Mouse (Mus musculus) C2C12 (cell line): Measurements from ENCODE around the gene Gm29776. TPM values are rescaled to one million over a fixed set of nuclear protein-coding genes. Genes with fewer than 3 reads are reported as not detected.

Source experiments
- H3K27me3 ChIP-seq: one replicate; pipeline ENCODE4 v1.6.1; 2011; ENCODE audit not compliant: control insufficient read depth, insufficient read depth, insufficient read length
- H3K36me3 ChIP-seq: one replicate; pipeline ENCODE4 v1.6.1; 2011; ENCODE audit not compliant: control insufficient read depth, insufficient read depth
- H3K4me3 ChIP-seq: one replicate; pipeline ENCODE4 v1.5.1; 2011; ENCODE audit warnings: mild to moderate bottlenecking, control low read depth; ENCODE audit not compliant: poor library complexity, insufficient read depth, severe bottlenecking
- H3K79me2 ChIP-seq: one replicate; pipeline ENCODE4 v1.6.1; 2011; ENCODE audit not compliant: control insufficient read depth, insufficient read depth
- H3K79me3 ChIP-seq: one replicate; pipeline ENCODE4 v1.6.1; 2011; ENCODE audit warnings: low read depth, control low read depth
- H3ac ChIP-seq: one replicate; pipeline ENCODE3; 2011; ENCODE audit warnings: low read depth; ENCODE audit not compliant: control insufficient read depth, insufficient read length
- CEBPB ChIP-seq: IDR thresholded peaks from one replicate; pipeline ENCODE4 v1.6.1; 2011; ENCODE audit warnings: low read depth, mild to moderate bottlenecking, control low read depth, moderate library complexity
- CTCF ChIP-seq: IDR thresholded peaks from one replicate; pipeline ENCODE4 v1.5.1; 2011; ENCODE audit not compliant: control insufficient read depth, insufficient read depth, insufficient read length
- FOSL1 ChIP-seq: IDR thresholded peaks from one replicate; pipeline ENCODE4 v1.8.0; 2011; ENCODE audit warnings: mild to moderate bottlenecking, low read length; ENCODE audit not compliant: poor library complexity, insufficient read depth, severe bottlenecking
- MAX ChIP-seq: IDR thresholded peaks from one replicate; pipeline ENCODE4 v1.6.1; 2011; ENCODE audit warnings: mild to moderate bottlenecking, control low read depth
- MYOD1 ChIP-seq: IDR thresholded peaks from one replicate; pipeline ENCODE4 v1.6.1; 2011; ENCODE audit warnings: low read depth; ENCODE audit not compliant: control insufficient read depth, insufficient read length
- MYOG ChIP-seq: IDR thresholded peaks from one replicate; pipeline ENCODE4 v1.6.1; 2011; ENCODE audit not compliant: control insufficient read depth, insufficient read length; ENCODE audit errors: extremely low read depth
- USF1 ChIP-seq: IDR thresholded peaks from one replicate; pipeline ENCODE4 v1.6.1; 2011; ENCODE audit warnings: low read depth, mild to moderate bottlenecking, control low read depth, moderate library complexity
- polyA plus RNA-seq: library from polyadenylated mRNA; unstranded; fragments of >200 nt; fragmentation: generic; extraction: Trizol; gene quantifications from one replicate; pipeline ENCODE4 v1.2.1, GENCODE M21; 2012; ENCODE audit warnings: missing spikeins

Gene Gm29776
- polyA plus RNA-seq, 1 experiment, result not detected

- Histone ChIP-seq H3K4me3 (no peak overlapping the region), H3K79me2 (no peaks in the 10 kb centered on the region), H3ac (no peak overlapping the region), H3K27me3 (peaks cover 36% of the 10 kb centered on the region), H3K36me3 (no peaks in the 10 kb centered on the region), H3K79me3 (no peaks in the 10 kb centered on the region)
- TF ChIP-seq CEBPB (no peak), CTCF (no peak), MAX (no peak), FOSL1 (no peak), MYOG (no peak), USF1 (no peak), MYOD1 (no peak)
These were observed 16.0 kb upstream of the Gm29776 start for GRCm38 (mm10) chr14:54714617-54715081.

GRCm38 (mm10) chr14:54714121-54714520 lies 15.5 kb upstream of the Gm29776 start:
- no peaks in the 10 kb centered on the region for H3K36me3 ChIP-seq
- TF ChIP-seq CTCF (peak; percentile 70), MYOD1 (no peak), MAX (no peak), CEBPB (no peak), FOSL1 (no peak), USF1 (no peak), MYOG (no peak)
- no peak overlapping the region for H3ac ChIP-seq
- H3K79me3 ChIP-seq, result no peaks in the 10 kb centered on the region
- H3K79me2 ChIP-seq, result no peaks in the 10 kb centered on the region
- H3K4me3 ChIP-seq, result no peak overlapping the region
- H3K27me3 ChIP-seq, result peaks cover 41% of the 10 kb centered on the region

- no peaks in the 10 kb centered on the region for H3K79me2 ChIP-seq
- H3K4me3 ChIP-seq, result no peak overlapping the region
- peaks cover 54% of the 10 kb centered on the region for H3K27me3 ChIP-seq
- no peaks in the 10 kb centered on the region for H3K79me3 ChIP-seq
- no peaks in the 10 kb centered on the region for H3K36me3 ChIP-seq
- TF ChIP-seq MAX (no peak), MYOD1 (no peak), FOSL1 (no peak), USF1 (no peak), CEBPB (no peak), MYOG (no peak), CTCF (no peak)
- no peak overlapping the region for H3ac ChIP-seq
These were observed 14.2 kb upstream of the Gm29776 start for GRCm38 (mm10) chr14:54712861-54713260.

GRCm38 (mm10) chr14:54712074-54712473 lies 13.4 kb upstream of the Gm29776 start, which contains the start of gene Cebpe:
Gene Cebpe (minus strand): TSS chr14:54712174.
- Histone ChIP-seq H3K27me3 (peaks cover 61% of the 10 kb centered on the region), H3K79me2 (no peaks in the 10 kb centered on the region), H3K79me3 (no peaks in the 10 kb centered on the region), H3K36me3 (no peaks in the 10 kb centered on the region), H3ac (no peak within 1 kb of the TSS), H3K4me3 (no peak within 1 kb of the TSS)
- TF ChIP-seq FOSL1 (no peak), MYOG (no peak), CTCF (no peak), MAX (no peak), CEBPB (no peak), USF1 (no peak), MYOD1 (no peak)

GRCm38 (mm10) chr14:54709054-54709453 lies 10.4 kb upstream of the Gm29776 start:
- Histone ChIP-seq H3K79me2 (no peaks in the 10 kb centered on the region), H3K36me3 (no peaks in the 10 kb centered on the region), H3K27me3 (peaks cover 67% of the 10 kb centered on the region), H3ac (no peak overlapping the region), H3K79me3 (no peaks in the 10 kb centered on the region), H3K4me3 (no peak overlapping the region)
- TF ChIP-seq FOSL1, result no peak
- TF ChIP-seq MYOG, result no peak
- TF ChIP-seq USF1, result no peak
- TF ChIP-seq CTCF, result no peak
- no peak for TF ChIP-seq CEBPB
- TF ChIP-seq MAX, result no peak
- no peak for TF ChIP-seq MYOD1
